Mouse (Mus musculus): Measurements from ENCODE around the gene Cnpy1.

Cnpy1 gene

DNA sequence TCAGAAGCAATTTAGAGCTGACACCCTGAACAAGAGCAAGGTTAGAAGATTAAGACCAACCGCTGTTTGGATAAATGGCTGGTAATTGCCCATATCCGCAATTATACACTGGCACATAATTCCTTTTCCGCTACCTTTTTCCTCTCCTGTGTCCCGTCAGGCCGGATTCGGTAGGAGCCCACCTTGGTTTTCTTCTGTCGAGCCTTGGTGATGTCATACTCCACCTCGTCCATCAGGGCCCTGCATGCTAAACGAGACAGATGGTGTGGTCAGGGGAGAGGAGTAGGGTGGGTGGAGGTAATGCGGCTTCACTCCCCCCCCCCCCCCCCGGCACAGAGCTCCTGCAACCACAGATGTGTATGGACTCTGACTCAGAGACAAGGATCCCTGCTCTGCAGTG lies at the start of gene Cnpy1:
Gene Cnpy1, minus strand, starts transcription at position 233 of the 400 bp plus-strand sequence.
- in situ Hi-C loops (cut with MboI, MseI): no loop called here

DNA sequence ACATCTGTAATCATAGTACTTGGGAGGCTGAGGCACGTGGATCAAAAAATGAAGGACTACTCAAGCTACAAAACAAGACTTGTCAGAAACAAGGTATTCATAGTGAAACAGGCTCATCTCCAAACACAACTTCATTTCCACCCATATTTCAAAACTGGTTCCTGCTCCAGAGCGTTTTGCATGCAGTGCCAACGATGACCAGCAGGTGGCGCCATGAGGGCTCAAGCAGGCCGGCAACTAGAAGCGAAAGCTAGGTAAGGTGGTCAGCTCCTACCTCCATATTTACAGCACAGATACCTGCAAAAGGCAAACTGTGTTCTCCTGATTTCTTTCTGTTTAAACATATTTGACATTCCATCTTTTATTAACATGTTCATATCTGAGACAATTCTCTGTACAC lies 48.4 kb upstream of the Cnpy1 start:
- in situ Hi-C loops (cut with MboI, MseI): no loop called here

DNA sequence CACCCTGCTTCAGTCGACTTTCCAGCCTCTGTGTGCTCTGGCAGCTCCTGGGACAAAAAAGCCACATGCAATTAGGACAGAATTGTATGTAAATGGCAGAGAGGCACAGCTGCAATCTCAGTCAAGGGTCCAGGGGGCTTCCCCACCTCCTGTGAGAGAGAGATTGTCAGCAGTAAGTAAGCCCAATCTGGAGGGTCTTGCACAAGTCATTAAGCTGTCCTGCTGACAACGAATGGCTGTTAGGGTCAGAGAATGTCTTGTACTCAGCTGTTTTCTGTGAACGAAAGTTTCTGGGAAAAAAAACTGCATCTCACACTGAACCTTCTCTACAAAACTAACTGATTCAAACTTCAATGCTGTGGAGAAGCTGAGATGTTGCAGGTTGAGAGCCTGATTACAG lies 46.7 kb upstream of the Cnpy1 start:
- in situ Hi-C loops (cut with MboI, MseI): no loop called here

DNA sequence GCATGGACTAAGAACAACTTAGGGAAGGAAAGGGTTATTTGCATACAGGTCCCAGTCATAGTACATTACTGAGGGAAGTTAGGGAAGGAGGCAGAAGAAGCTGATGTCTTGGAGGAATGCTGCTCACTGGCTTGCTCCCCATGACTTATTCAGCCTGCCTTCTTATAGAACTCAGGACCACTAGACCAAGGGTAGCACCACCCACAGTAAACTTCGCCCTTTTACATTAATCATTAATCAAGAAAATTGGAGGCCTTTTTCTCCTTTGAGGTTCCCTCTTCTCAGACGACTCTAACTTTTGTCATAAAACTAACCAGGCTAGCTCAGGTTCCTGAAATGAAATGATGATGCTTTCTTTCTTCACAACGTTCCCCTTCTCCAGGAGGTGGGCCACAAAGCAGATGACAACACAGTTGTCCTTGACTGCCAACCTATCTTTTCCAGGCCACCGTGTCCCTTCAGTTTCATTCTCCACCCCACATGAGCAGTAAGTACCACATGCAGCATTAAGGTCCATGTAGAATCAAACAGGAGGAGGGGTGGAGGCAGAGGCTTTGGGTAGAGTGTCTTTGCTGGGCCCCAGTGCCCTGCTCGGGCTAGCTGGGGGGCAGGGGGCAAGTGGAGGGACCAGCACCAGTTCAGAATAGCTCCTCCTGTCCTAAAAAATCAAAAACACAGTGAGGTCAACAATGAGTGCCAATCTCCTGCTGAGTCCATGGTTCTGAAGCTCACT lies 45.7 kb upstream of the Cnpy1 start:
- in situ Hi-C loops (cut with MboI, MseI): no loop called here

DNA sequence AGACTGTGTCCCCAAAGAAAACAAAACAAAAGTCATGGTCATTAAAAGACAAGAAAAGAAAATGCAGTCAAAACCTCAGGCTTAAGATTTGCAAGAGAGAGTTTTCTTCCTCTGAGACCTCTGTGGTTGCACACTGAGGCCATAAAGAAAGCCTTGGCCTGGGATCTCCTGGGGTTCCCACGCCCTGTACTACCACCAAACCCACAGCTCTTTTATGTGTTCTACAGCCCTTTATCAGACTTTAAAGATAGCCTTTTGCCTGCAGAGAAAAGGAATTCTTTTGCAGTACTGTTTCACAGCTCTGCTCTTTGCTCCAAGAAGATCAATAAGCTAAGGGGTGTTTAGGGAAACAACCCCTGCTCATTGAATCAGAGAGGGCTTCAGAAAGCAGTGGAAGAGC lies 45.0 kb upstream of the Cnpy1 start:
- in situ Hi-C loops (cut with MboI, MseI): no loop called here

DNA sequence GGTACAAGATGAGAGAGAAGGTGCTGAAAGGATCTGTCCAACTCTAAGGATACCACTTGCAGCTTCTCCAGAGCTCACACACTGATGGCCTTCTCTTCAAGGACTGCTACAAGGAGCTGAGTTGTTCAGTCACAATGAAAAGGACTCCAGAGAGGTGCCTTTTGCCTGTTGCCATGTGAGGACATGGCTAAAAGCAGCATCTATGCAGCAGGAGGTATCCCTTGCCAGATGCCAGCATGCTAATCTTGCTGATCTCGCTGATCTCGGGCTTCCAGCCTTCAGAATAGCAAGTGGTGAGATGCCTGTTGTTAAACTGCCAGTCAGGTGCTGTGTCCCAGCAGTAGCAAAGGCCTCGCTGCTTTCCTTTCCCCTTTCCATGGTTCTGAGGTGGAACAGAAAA lies 43.5 kb upstream of the Cnpy1 start:
- in situ Hi-C loops (cut with MboI, MseI): no loop called here

DNA sequence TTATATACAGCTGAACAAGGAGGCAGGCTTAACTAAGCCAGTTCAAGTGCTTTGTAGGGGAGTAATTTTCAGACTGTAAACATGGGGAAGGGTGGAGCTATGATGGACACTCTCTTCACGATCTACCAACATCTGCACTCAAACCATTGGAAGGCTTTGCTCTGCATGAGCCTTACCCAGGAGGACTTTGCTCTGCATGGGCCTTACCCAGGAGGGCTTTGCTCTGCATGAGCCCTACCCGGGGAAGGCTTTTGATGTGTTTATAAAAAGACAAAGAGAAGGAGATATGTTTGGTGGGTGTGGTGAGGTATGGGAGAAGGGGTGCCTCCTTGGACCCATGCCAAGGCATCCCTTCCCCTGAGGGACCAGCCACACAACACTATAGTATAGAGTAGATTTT lies 31.7 kb upstream of the Cnpy1 start:
- in situ Hi-C loops (cut with MboI, MseI): no loop called here

DNA sequence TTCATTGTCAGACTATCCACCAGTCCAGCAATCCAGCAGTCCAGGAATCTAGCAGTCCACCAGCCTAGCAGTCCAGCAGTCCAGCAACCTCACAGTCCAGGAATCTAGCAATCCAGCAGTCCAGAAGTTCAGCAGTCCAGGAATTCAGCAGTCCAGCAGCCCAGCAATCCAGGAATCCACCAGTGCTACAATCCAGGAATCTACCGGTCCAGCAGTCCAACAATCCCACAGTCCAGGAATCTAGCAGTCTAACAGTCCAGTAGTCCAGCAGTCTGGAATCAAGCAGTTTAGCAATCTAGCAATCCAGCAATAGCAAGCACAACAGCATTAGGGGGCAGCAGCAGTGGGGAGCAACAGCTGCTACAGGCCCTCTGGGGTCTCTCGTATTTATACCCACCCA lies 27.2 kb upstream of the Cnpy1 start:
- in situ Hi-C loops (cut with MboI, MseI): no loop called here

DNA sequence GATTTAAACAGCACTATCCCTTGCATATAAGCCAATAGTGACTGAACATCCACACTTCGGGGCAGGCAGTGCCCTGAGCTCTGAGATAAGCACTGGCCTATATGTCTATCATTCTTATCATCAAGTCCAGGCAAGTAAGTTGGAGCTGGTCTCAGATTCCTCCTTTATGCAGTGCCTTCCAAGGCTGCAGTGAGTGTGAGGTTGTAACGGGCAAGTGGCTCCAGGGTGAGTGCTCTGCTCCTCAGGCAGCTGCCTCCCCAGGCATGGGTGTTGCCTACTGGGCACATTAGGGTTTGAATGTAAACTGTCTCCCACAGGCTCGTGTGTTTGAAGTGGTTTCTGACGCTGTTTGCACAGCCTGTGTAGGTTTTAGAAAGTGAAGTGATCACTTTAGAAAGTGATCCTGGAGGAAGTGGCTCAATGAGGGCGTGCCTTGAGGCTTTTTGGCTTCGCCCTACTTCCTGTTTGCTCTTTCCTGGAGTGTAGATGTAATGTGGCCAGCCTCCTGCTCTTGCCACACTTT lies 23.9 kb upstream of the Cnpy1 start:
- in situ Hi-C loops (cut with MboI, MseI): no loop called here

DNA sequence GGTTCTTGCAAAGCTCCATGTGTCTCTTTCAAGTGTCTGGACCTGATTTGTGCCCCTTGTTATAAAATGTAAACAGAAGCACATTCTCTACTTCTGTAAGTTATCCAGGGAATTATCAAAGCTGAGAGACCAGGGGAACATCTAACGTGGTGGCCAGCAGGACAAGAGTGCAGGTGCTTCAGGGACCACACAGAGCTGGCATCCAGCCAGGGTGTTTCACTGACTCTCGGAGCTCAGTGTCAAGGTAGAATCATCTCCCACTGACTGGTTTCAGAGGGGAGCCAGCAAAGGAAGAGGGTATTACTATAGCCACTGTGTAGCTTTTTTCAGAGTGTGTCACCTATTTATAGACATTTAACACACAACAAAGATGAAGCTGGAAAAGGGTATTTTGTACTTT lies 22.0 kb upstream of the Cnpy1 start:
- in situ Hi-C loops (cut with MboI, MseI): no loop called here

DNA sequence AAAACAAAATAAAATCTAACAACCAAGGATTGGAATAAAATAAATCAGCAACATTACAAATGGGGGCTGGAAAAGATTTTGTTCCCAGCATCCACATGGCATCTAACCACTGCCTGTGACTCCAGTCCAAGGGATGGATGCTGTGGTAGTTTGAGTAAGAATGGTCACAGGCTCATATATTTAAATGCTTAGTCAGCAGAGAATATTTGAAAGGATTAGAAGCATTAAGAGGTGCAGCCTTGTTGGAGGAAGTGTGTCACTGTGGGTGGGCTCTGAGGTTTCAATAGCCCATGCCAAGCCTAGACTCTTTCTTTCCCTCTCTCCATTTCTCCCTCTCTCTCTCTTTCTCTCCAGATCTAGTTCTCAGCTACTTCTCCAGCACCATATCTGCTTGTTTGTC lies 20.0 kb upstream of the Cnpy1 start:
- in situ Hi-C loops (cut with MboI, MseI): no loop called here

DNA sequence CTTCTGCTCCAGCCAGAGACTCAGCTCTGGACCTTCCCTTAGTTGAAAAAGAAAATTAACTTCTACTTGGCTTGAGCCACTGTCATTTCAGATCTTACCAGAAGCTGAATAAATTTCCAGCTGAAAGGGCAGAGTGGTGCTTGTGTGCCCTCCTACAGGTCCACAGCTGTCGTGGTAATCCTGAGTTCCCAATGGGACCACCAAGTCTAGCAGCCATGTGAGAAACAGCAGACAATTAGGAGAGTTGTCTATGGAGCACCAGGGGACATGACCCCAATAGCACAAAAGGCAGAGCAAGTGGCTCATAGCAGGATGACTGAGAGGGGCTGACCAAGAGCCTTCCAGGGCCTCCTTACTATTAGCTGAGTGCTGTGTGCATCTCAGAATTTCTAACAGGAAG lies 18.2 kb upstream of the Cnpy1 start:
- in situ Hi-C loops (cut with MboI, MseI): no loop called here

DNA sequence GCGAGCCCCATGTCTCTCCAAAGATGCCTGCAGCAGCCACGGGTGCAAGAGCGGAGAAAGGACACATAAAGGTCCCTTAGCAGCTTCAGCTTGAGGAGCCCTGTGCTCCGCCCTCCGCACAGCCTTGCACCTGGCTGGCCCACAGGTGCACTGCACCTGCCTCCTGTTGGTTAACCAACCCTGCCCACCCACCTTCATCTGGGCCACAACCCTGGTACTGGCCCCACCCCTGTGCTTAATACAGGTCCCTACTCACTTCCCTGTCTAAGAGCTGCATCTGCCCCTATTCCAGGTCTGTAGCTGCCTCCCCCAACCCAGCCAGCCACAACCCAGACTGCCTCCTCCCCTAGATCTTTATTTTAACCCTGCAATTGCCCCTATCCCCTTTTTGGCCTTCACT lies 16.5 kb upstream of the Cnpy1 start:
- in situ Hi-C loops (cut with MboI, MseI): no loop called here

DNA sequence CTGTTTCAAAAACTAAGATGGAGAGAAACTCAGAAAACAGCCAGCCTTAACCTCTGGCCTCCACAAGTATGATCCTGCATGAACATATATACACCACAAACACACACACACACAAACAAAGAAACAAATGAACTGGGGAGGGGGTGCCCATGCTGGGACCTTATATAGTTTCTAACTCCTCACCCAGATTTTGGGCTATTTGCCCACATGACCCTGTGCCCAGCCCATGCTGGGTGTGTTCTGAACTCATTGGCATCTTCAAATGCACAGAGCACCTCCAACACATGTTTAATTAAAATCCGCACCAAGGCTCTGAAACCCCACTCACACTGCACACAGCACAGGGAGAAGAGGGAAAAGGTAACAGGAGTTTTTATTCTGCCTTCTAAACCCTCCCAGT lies 14.3 kb upstream of the Cnpy1 start:
- in situ Hi-C loops (cut with MboI, MseI): loop anchor here (10.0 kb wide), 1 partner anchor 455 kb away; no protein-coding TSS in a partner anchor

DNA sequence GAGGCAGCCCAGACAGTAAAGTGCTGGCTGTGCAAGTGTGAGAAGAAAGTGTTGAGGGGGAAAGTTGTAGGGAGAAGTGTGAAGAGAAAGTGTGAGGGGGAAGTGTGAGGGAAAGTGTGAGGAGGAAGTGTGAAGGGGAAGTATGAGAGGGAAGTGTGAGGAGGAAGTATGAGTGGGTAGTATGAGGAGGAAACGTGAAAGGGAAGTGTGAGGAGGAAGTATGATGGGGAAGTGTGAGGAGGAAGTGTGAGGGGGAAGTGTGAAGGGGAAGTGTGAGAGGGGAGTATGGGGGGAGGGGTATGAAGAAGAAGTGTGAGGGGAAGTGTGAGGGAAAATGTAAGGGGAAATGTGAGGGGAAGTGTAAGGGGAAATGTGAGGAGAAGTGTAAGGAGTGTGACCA lies 13.8 kb upstream of the Cnpy1 start:
- in situ Hi-C loops (cut with MboI, MseI): loop anchor here (10.0 kb wide), 1 partner anchor 455 kb away; no protein-coding TSS in a partner anchor

DNA sequence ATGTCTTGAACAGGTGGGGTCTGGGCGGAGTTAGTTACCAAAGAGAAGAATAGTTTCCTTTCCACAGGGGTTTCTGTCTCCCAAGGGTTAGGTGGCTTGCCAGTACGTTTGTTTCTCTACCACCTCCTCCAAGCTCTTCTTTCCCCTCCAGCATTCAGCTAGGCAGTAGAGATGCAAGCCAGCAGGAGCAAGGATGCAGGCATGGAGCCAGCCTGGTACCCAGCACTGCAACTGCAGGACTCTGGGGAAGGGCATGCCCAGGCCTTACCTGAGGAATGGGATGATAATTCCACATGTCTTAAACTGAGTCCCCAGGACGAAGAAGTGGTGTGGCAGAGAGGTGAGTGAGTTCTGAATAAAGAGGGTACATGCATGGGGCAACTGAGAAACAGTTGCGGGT lies 12.2 kb upstream of the Cnpy1 start:
- in situ Hi-C loops (cut with MboI, MseI): loop anchor here (10.0 kb wide), 1 partner anchor 457 kb away; no protein-coding TSS in a partner anchor

DNA sequence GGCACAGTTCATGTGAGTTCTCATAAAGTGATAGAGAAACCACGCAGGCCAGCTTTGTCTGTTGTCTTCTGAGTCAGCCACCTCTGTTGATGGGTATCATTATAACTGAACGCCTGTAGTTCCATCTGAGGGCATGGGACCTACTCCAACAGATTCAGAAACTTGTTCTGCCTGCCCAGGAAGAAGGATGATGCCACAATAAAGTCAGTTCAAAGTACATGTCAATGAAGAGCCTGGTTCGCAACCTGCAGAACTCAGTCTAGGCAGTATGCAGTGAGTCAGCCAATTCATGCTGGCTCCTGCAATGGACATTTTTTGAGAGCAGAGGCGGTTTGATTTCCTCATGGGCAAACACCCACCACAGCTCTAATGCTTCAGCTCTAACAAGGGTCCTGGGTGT lies 7.4 kb upstream of the Cnpy1 start:
- in situ Hi-C loops (cut with MboI, MseI): loop anchor here (10.0 kb wide), 1 partner anchor 462 kb away; no protein-coding TSS in a partner anchor

DNA sequence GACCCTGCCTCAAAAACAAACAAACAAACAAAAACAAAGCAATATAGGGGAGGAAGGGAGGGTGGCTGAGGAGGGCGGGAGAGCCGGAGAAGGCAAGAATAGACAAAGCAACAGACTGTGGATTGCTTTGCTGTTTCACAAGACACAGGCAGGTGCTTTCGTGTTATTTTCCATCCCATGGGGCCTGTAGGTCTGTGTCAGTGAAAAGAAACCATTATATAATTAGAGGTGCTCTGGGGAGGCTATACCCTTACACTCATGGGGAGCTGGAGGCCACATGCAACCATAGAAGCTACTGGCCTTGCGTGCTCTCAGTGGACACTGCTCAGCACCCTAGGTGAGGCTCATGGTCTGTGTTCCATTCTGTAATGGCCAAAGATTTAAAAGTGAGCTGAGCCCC lies 6.7 kb upstream of the Cnpy1 start:
- in situ Hi-C loops (cut with MboI, MseI): loop anchor here (10.0 kb wide), 1 partner anchor 463 kb away; no protein-coding TSS in a partner anchor

DNA sequence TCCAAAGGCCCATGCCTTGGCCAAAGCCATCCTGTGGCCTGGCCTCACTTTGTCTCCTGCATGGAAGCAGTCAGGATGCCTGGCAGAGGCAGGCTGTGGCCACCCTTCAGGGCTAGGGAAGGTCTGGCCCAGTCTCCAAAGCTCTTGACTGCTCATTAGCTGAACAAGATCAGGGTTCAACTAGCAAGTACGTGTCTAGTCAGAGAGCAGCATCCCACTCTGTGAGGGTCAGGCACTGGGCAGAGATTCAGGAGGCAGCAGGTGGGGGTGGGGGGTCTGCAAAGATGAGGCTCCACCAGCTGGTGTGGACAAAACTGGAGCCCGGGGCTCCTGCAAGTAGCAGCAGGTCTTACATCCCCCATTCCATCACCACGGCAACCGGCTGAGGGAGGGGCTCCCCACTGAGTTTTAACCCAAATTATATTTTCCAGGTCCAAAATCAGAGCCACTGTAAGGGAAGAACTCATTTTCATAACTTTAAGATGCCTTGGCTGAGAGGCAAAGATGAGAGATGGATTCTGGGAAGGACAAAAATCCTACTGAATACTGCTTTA lies 5.7 kb upstream of the Cnpy1 start:
- in situ Hi-C loops (cut with MboI, MseI): loop anchor here (10.0 kb wide), 1 partner anchor 464 kb away; no protein-coding TSS in a partner anchor

DNA sequence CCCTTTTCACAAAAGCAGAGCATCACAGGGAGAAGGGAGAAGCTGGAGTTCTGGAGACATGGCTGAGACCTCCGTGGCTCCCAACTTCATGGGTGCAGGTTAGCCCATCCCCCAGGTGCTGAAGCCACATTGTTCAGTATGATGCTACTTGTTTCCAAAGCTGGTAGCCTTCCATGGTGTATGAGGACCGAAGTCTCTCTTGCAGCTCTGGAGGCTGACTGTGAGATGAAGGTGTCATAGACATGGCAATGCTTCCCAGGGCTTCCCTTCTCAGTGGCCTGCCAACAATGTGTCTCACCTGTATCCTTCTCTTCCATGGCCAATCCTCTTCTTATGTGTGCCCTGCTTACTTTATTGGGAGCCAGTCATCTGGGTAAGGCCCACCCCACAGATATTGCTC lies 4.9 kb upstream of the Cnpy1 start:
- in situ Hi-C loops (cut with MboI, MseI): loop anchor here (10.0 kb wide), 1 partner anchor 464 kb away; no protein-coding TSS in a partner anchor

DNA sequence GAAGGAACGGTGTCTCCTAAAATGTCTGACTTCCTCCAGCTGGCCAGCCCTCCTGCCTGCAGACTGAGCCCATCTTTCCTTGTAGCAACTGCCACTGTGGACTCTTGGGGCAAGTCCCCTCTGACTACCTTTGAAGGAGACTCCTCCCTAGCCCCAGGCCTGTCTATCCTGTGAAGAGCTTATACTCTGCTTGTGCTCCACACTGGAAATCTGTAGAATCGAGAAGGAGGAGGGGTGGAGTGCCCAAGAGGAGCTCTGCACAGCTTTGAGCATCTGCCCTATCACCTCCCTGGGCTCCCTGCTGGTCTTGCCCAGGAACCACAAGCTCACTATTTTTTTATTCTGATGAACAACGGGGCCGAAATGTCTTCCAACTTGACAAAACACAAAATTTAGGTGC lies 485 bp downstream of the Cnpy1 start:
- in situ Hi-C loops (cut with MboI, MseI): no loop called here

DNA sequence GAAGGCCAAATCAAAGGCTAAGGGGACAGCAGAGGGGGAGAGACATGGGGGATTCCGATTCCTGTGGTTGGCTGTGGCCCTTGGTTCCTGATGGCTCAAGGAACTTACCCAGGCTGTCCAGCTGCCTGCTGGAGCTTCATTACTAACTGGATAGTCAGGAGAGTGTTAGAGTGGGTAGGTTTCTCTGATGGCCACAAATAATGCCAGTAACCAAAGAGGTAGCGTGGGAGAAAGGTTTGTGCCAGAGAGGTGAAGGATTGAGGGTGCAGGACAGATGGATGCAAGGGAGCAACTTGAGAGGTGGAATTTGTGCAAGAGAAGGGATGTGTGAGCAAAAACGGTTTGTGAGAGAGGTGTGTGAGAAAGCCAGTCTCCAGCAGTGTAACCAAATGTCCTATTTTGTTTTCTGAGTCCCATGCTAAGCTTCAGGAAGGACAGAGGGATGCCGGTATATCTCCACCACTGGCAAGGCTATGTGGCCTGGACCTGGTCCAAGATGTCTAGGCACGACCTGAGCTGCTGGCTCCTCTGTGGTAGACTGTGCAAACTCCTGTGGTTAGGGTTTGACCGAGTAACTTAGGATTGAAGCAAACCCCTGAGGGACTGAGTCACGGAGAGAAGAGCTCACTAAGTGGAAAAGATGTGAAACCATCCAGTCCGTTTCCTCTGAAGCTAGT lies 2.0 kb downstream of the Cnpy1 start:
- in situ Hi-C loops (cut with MboI, MseI): no loop called here

DNA sequence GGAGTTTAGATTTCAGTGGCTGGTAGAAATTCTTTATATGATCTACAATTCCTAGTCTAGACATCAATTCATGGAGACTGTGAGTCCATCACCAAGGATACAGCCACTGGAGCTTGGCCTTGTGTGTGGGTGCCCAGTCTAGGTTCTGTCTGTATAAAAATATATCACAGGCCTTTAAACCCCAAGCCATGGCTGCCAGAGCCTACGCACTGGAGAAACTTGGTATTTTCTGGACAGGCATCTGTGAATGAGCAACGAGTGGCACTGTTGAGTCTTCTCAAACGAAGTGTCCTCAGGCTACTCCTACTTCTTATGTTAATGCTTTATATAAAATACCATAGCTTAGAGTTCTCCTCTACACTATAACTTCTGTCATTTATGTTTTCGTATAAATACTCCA lies 4.2 kb downstream of the Cnpy1 start:
- in situ Hi-C loops (cut with MboI, MseI): no loop called here
